Mouse (Mus musculus): Measurements from ENCODE around the gene Sms. TPM values are rescaled to one million over a fixed set of nuclear protein-coding genes. Genes with fewer than 3 reads are reported as not detected.

The Sms gene
- polyA plus RNA-seq, 1 experiment = 39.1 TPM

DNA sequence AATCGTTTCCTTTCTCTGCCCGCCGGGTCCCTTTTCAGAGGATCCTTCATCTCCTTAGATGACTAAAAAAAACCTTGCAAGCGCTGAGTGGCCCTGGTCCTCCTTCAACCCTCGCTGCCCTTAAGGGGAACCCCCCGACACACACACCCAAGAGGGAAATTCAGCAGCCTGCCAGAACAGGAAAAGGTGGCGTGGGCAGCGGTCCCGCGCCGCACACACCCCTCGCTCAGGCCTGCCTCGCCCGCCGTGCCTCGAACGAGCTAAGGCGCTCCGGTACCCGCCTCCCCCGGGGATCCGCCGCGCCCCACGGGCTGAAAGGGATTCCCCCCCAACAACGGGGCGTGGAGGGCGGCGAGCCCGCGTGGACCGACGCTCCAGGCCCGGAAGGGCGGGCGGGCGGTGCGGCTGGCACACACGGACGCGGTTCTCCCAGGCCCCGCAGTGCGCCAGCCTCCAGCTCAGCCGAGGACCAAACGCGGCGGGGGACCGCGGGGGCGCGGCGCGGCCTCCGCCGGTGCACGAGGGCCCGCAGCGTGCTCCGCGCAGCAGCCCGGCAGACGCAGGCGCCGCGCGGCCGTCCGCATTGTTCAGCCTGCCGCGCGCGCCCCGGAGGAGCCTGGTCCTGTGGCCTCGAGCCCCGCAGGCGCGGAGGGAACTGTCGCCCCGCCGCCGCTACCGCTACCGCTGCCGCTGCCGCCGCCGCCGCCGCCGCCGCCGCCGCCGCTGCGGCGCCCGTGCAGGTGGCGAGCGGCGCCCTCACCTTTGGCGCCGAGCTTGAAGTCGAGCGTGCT lies 747 bp downstream of the Sms start:
- H3K27me3 ChIP-seq (ENCODE audit: control insufficient read depth, insufficient read depth, insufficient read length) = no peaks in the 10 kb centered on the region
- TF ChIP-seq MYOG (IDR thresholded peaks at IDR 0.05; ENCODE audit: control insufficient read depth, extremely low read depth, insufficient read length) = no peak
- H3ac ChIP-seq (ENCODE audit: control insufficient read depth, insufficient read length, low read depth) = peak overlapping the region; percentile 95
- peaks cover 47% of the 10 kb centered on the region for H3K79me3 ChIP-seq (ENCODE audit: low read depth)
- H3K4me3 ChIP-seq (ENCODE audit: insufficient read depth, poor library complexity, severe bottlenecking) = peak overlapping the region; percentile 45
- H3K79me2 ChIP-seq (ENCODE audit: control insufficient read depth, insufficient read depth) = peaks cover 51% of the 10 kb centered on the region
- no peaks in the 10 kb centered on the region for H3K36me3 ChIP-seq (ENCODE audit: control insufficient read depth, insufficient read depth)

GRCm38 (mm10) chrX:157490769-157491144 lies 1.3 kb downstream of the Sms start:
- Histone ChIP-seq H3K4me3 (ENCODE audit: insufficient read depth, poor library complexity, severe bottlenecking) (peak overlapping the region; percentile 45), H3ac (ENCODE audit: control insufficient read depth, insufficient read length, low read depth) (peak overlapping the region; percentile 49), H3K79me3 (ENCODE audit: low read depth) (peaks cover 50% of the 10 kb centered on the region), H3K36me3 (ENCODE audit: control insufficient read depth, insufficient read depth) (no peaks in the 10 kb centered on the region), H3K27me3 (ENCODE audit: control insufficient read depth, insufficient read depth, insufficient read length) (no peaks in the 10 kb centered on the region), H3K79me2 (ENCODE audit: control insufficient read depth, insufficient read depth) (peaks cover 57% of the 10 kb centered on the region)
- TF ChIP-seq CTCF (IDR thresholded peaks at IDR 0.05; ENCODE audit: control insufficient read depth, insufficient read depth, insufficient read length) (no peak), MAX (IDR thresholded peaks at IDR 0.05) (no peak), CEBPB (IDR thresholded peaks at IDR 0.05; ENCODE audit: low read depth) (no peak), FOSL1 (IDR thresholded peaks at IDR 0.05; ENCODE audit: insufficient read depth, low read length, poor library complexity, severe bottlenecking) (no peak), MYOG (IDR thresholded peaks at IDR 0.05; ENCODE audit: control insufficient read depth, extremely low read depth, insufficient read length) (no peak), USF1 (IDR thresholded peaks at IDR 0.05; ENCODE audit: low read depth) (no peak), MYOD1 (IDR thresholded peaks at IDR 0.05; ENCODE audit: control insufficient read depth, insufficient read length, low read depth) (no peak)

GRCm38 (mm10) chrX:157489871-157490721 lies 2.0 kb downstream of the Sms start:
- no peaks in the 10 kb centered on the region for H3K36me3 ChIP-seq (ENCODE audit: control insufficient read depth, insufficient read depth)
- TF ChIP-seq MYOG (IDR thresholded peaks at IDR 0.05; ENCODE audit: control insufficient read depth, extremely low read depth, insufficient read length) (no peak), USF1 (IDR thresholded peaks at IDR 0.05; ENCODE audit: low read depth) (no peak), CEBPB (IDR thresholded peaks at IDR 0.05; ENCODE audit: low read depth) (no peak), MYOD1 (IDR thresholded peaks at IDR 0.05; ENCODE audit: control insufficient read depth, insufficient read length, low read depth) (no peak), FOSL1 (IDR thresholded peaks at IDR 0.05; ENCODE audit: insufficient read depth, low read length, poor library complexity, severe bottlenecking) (no peak), CTCF (IDR thresholded peaks at IDR 0.05; ENCODE audit: control insufficient read depth, insufficient read depth, insufficient read length) (no peak), MAX (IDR thresholded peaks at IDR 0.05) (no peak)
- no peaks in the 10 kb centered on the region for H3K27me3 ChIP-seq (ENCODE audit: control insufficient read depth, insufficient read depth, insufficient read length)
- H3ac ChIP-seq (ENCODE audit: control insufficient read depth, insufficient read length, low read depth) = peak overlapping the region; percentile 38
- H3K79me2 ChIP-seq (ENCODE audit: control insufficient read depth, insufficient read depth) = peaks cover 64% of the 10 kb centered on the region
- peaks cover 56% of the 10 kb centered on the region for H3K79me3 ChIP-seq (ENCODE audit: low read depth)
- peak overlapping the region; percentile 45 for H3K4me3 ChIP-seq (ENCODE audit: insufficient read depth, poor library complexity, severe bottlenecking)

DNA sequence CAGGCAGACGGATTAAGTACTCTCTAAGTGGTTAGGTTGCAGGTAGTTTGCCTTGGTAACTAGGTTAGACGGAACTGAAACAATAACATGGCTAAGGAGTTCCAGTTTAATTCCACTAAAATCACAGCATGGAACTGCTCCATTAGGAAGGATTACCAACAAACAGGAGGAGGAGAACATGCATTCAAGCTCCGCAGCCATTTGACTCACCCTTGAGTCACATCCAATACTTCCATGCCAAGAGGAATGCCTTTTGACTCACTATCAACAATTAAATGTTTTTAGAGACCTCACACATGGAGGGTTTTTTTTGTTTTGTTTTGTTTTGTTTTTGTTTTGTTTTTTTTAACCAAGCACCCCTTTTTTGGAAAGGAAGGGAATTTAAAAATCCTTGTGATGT lies 3.3 kb downstream of the Sms start:
- TF ChIP-seq FOSL1 (IDR thresholded peaks at IDR 0.05; ENCODE audit: insufficient read depth, low read length, poor library complexity, severe bottlenecking) (peak; percentile 40), CTCF (IDR thresholded peaks at IDR 0.05; ENCODE audit: control insufficient read depth, insufficient read depth, insufficient read length) (no peak)

GRCm38 (mm10) chrX:157486765-157487164 lies 5.3 kb downstream of the Sms start:
- no peak overlapping the region for H3K4me3 ChIP-seq (ENCODE audit: insufficient read depth, poor library complexity, severe bottlenecking)
- TF ChIP-seq CEBPB (IDR thresholded peaks at IDR 0.05; ENCODE audit: low read depth) (no peak), MYOG (IDR thresholded peaks at IDR 0.05; ENCODE audit: control insufficient read depth, extremely low read depth, insufficient read length) (no peak), MAX (IDR thresholded peaks at IDR 0.05) (no peak), MYOD1 (IDR thresholded peaks at IDR 0.05; ENCODE audit: control insufficient read depth, insufficient read length, low read depth) (no peak), USF1 (IDR thresholded peaks at IDR 0.05; ENCODE audit: low read depth) (no peak), FOSL1 (IDR thresholded peaks at IDR 0.05; ENCODE audit: insufficient read depth, low read length, poor library complexity, severe bottlenecking) (no peak), CTCF (IDR thresholded peaks at IDR 0.05; ENCODE audit: control insufficient read depth, insufficient read depth, insufficient read length) (no peak)
- H3K79me2 ChIP-seq (ENCODE audit: control insufficient read depth, insufficient read depth) = peaks cover 97% of the 10 kb centered on the region
- peaks cover 89% of the 10 kb centered on the region for H3K79me3 ChIP-seq (ENCODE audit: low read depth)
- H3K36me3 ChIP-seq (ENCODE audit: control insufficient read depth, insufficient read depth) = no peaks in the 10 kb centered on the region
- no peaks in the 10 kb centered on the region for H3K27me3 ChIP-seq (ENCODE audit: control insufficient read depth, insufficient read depth, insufficient read length)
- no peak overlapping the region for H3ac ChIP-seq (ENCODE audit: control insufficient read depth, insufficient read length, low read depth)

More for the DNA sequence above, 3.3 kb downstream of the Sms start:
- Histone ChIP-seq H3K79me3 (ENCODE audit: low read depth) (peaks cover 69% of the 10 kb centered on the region), H3K4me3 (ENCODE audit: insufficient read depth, poor library complexity, severe bottlenecking) (no peak overlapping the region), H3K79me2 (ENCODE audit: control insufficient read depth, insufficient read depth) (peaks cover 76% of the 10 kb centered on the region), H3K27me3 (ENCODE audit: control insufficient read depth, insufficient read depth, insufficient read length) (no peaks in the 10 kb centered on the region), H3K36me3 (ENCODE audit: control insufficient read depth, insufficient read depth) (no peaks in the 10 kb centered on the region), H3ac (ENCODE audit: control insufficient read depth, insufficient read length, low read depth) (no peak overlapping the region)
